Mouse (Mus musculus): ENCODE measurements around the gene Kmt5c. TPM values are rescaled to one million over a fixed set of nuclear protein-coding genes. Genes with fewer than 3 reads are reported as not detected.

Gene Kmt5c
- polyA plus RNA-seq, 2 experiments = 37.8 to 78.7 TPM

GRCm38 (mm10) chr7:4748321-4748720, 8.4 kb downstream of the Kmt5c start:
- H3K27ac ChIP-seq = peak overlapping the region; percentile 97
- H3K27me3 ChIP-seq (ENCODE audit: control insufficient read depth, insufficient read depth, low read length) = no peaks in the 10 kb centered on the region
- no peak overlapping the region for H3K4me3 ChIP-seq (ENCODE audit: insufficient read depth in 1 of 2, low read depth in 2 of 2, low read length in 2 of 2)
- TF ChIP-seq CTCF (IDR thresholded peaks at IDR 0.05; ENCODE audit: low read depth) (peak; percentile 27), EP300 (IDR thresholded peaks at IDR 0.05; ENCODE audit: low read depth) (no peak)
- peak overlapping the region; percentile 95 for H3K4me2 ChIP-seq (ENCODE audit: low read depth)
- DNase-seq (ENCODE audit: low read depth in 3 of 3, low spot score in 3 of 3) (no peak), ATAC-seq (ENCODE audit: insufficient read depth) (no peak)
- H3K4me1 ChIP-seq (replicated peaks; ENCODE audit: control insufficient read depth in 2 of 2, insufficient read depth in 2 of 2, low read length in 1 of 2) = peaks cover 74 to 80% of the 10 kb centered on the region in 2 experiments
- peak overlapping the region; percentile 68 for H3K9ac ChIP-seq (replicated peaks)
- H3K9me3 ChIP-seq (ENCODE audit: control insufficient read depth, low read length) = no peaks in the 10 kb centered on the region
- 67% methylated on average over 4 of the region's 4 CpGs for WGBS (ENCODE audit: insufficient replicate concordance)
- peaks cover 15% of the 10 kb centered on the region for H3K36me3 ChIP-seq (replicated peaks; ENCODE audit: control insufficient read depth, insufficient read depth, low read depth)

GRCm38 (mm10) chr7:4749169-4749568, 9.3 kb downstream of the Kmt5c start:
- Histone ChIP-seq H3K4me3 (ENCODE audit: insufficient read depth in 1 of 2, low read depth in 2 of 2, low read length in 2 of 2) (no peak overlapping the region), H3K36me3 (replicated peaks; ENCODE audit: control insufficient read depth, insufficient read depth, low read depth) (peaks cover 15% of the 10 kb centered on the region), H3K9me3 (ENCODE audit: control insufficient read depth, low read length) (no peaks in the 10 kb centered on the region), H3K27ac (peak overlapping the region; percentile 97), H3K27me3 (ENCODE audit: control insufficient read depth, insufficient read depth, low read length) (no peaks in the 10 kb centered on the region), H3K4me1 (replicated peaks; ENCODE audit: control insufficient read depth in 2 of 2, insufficient read depth in 2 of 2, low read length in 1 of 2) (peaks cover 69 to 73% of the 10 kb centered on the region in 2 experiments), H3K4me2 (ENCODE audit: low read depth) (peak overlapping the region; percentile 95), H3K9ac (replicated peaks) (peak overlapping the region; percentile 50)
- 40% methylated on average over 2 of the region's 2 CpGs for WGBS (ENCODE audit: insufficient replicate concordance)
- ATAC-seq (ENCODE audit: insufficient read depth) (peak; percentile 9), DNase-seq (ENCODE audit: low read depth in 3 of 3, low spot score in 3 of 3) (peak in 1 of 3 experiments; percentile 53)
- TF ChIP-seq EP300 (IDR thresholded peaks at IDR 0.05; ENCODE audit: low read depth) = peak; percentile 51; the same call in 1 of the 2 replicates
- TF ChIP-seq CTCF (IDR thresholded peaks at IDR 0.05; ENCODE audit: low read depth) = no peak

GRCm38 (mm10) chr7:4751971-4752820, 12.3 kb downstream of the Kmt5c start:
- Histone ChIP-seq H3K4me2 (ENCODE audit: low read depth) (peak overlapping the region; percentile 63), H3K9me3 (ENCODE audit: control insufficient read depth, low read length) (no peaks in the 10 kb centered on the region), H3K27me3 (ENCODE audit: control insufficient read depth, insufficient read depth, low read length) (no peaks in the 10 kb centered on the region), H3K27ac (peak overlapping the region; percentile 71), H3K9ac (replicated peaks) (peak overlapping the region; percentile 58), H3K4me3 (ENCODE audit: insufficient read depth in 1 of 2, low read depth in 2 of 2, low read length in 2 of 2) (peak overlapping the region; percentile 60 to 75), H3K4me1 (replicated peaks; ENCODE audit: control insufficient read depth in 2 of 2, insufficient read depth in 2 of 2, low read length in 1 of 2) (peaks cover 42 to 44% of the 10 kb centered on the region in 2 experiments), H3K36me3 (replicated peaks; ENCODE audit: control insufficient read depth, insufficient read depth, low read depth) (no peaks in the 10 kb centered on the region; the same call in 1 of the 2 replicates)
- 3% methylated on average over 30 of the region's 30 CpGs for WGBS (ENCODE audit: insufficient replicate concordance)
- TF ChIP-seq CTCF (IDR thresholded peaks at IDR 0.05; ENCODE audit: low read depth) = no peak
- no peak for TF ChIP-seq EP300 (IDR thresholded peaks at IDR 0.05; ENCODE audit: low read depth)
- ATAC-seq (ENCODE audit: insufficient read depth) = peak; percentile 80
- DNase-seq (ENCODE audit: low read depth in 3 of 3, low spot score in 3 of 3) = peak in 2 of 3 experiments; percentile 57 to 73

GRCm38 (mm10) chr7:4752821-4753570, 13.1 kb downstream of the Kmt5c start, which contains the start of gene Cox6b2:
Cox6b2 (minus strand) TSS chr7:4753094.
- Histone ChIP-seq H3K27ac (peak within 1 kb of the TSS; percentile 71), H3K27me3 (ENCODE audit: control insufficient read depth, insufficient read depth, low read length) (no peaks in the 10 kb centered on the region), H3K4me3 (ENCODE audit: insufficient read depth in 1 of 2, low read depth in 2 of 2, low read length in 2 of 2) (peak within 1 kb of the TSS; percentile 60 to 75), H3K9ac (replicated peaks) (peak within 1 kb of the TSS; percentile 58), H3K4me1 (replicated peaks; ENCODE audit: control insufficient read depth in 2 of 2, insufficient read depth in 2 of 2, low read length in 1 of 2) (peaks cover 36% of the 10 kb centered on the region in 2 experiments), H3K4me2 (ENCODE audit: low read depth) (peak within 1 kb of the TSS; percentile 63), H3K36me3 (replicated peaks; ENCODE audit: control insufficient read depth, insufficient read depth, low read depth) (no peaks in the 10 kb centered on the region; the same call in 1 of the 2 replicates), H3K9me3 (ENCODE audit: control insufficient read depth, low read length) (no peaks in the 10 kb centered on the region)
- WGBS (ENCODE audit: insufficient replicate concordance) = 4% methylated on average over 24 of the region's 24 CpGs
- DNase-seq (ENCODE audit: low read depth in 3 of 3, low spot score in 3 of 3) = peak; percentile 86 to 91 (median 87)
- peak; percentile 19 for TF ChIP-seq CTCF (IDR thresholded peaks at IDR 0.05; ENCODE audit: low read depth)
- no peak for TF ChIP-seq EP300 (IDR thresholded peaks at IDR 0.05; ENCODE audit: low read depth)
- ATAC-seq (ENCODE audit: insufficient read depth) = peak; percentile 83

Measured in liver, embryonic 14.5 days (tissue).